Mouse (Mus musculus): Measurements from ENCODE around the gene Ndufa4. TPM values are rescaled to one million over a fixed set of nuclear protein-coding genes. Genes with fewer than 3 reads are reported as not detected.
"Not testable (repeated sequence)": the region's sequence is repeated elsewhere in the genome, so short reads cannot be mapped to it uniquely, and the experiment has no call there.

Ndufa4 gene
- total RNA-seq (2021): 1,000 to 10,000 TPM; 1,060 to 1,203 TPM
- long read RNA-seq, experiment 1, transcript Ndufa4-203 (4 exons, 409 nt): minor isoform, 12 of 1,418 reads
- long read RNA-seq, experiment 1, transcript Ndufa4-205 (4 exons, 610 nt): major isoform, 1,046 of 1,418 reads
- long read RNA-seq, experiment 1, partial matches to known transcripts: 352 of 1,418 reads
- long read RNA-seq, experiment 1, other reads (novel, unspliced or antisense): 5 of 1,418 reads
- long read RNA-seq, experiment 2, transcript Ndufa4-205 (4 exons, 610 nt): major isoform, 618 of 897 reads
- long read RNA-seq, experiment 2, partial matches to known transcripts: 271 of 897 reads
- long read RNA-seq, experiment 2, other reads (novel, unspliced or antisense): 4 of 897 reads

- DNase-seq: peak; percentile 94 to 95
Observed at GRCm38 (mm10) chr6:11907269-11908032, at the start of gene Ndufa4, which contains the start of gene Phf14. Gene Ndufa4 (minus strand): TSS chr6:11907497. Gene Phf14 (plus strand): TSS chr6:11907809.

GRCm38 (mm10) chr6:11948100-11948499, 40.8 kb upstream of the Ndufa4 start:
- no peak for DNase-seq

- no peak for DNase-seq
Observed at GRCm38 (mm10) chr6:11942089-11942488, 34.8 kb upstream of the Ndufa4 start.

DNA sequence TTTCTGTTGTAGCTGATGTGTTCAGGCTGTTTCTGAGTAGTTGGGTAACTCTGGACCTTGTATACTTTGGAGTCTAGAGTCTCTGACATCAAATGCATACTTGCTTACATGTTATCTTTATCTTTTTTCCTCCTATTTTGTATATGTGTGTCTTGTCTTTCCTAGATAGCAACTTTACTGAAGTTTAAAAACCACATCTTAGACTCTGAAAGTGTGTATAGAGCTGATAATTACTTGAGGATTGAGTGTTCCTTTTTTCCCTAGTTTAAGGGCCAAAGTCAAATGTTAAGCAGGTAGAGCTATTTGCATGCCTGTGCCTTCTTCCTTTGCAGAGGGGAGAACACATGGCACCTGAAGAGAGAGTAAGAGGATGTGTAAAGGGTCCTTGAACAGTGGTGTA, 33.6 kb upstream of the Ndufa4 start:
- no peak for DNase-seq

DNA sequence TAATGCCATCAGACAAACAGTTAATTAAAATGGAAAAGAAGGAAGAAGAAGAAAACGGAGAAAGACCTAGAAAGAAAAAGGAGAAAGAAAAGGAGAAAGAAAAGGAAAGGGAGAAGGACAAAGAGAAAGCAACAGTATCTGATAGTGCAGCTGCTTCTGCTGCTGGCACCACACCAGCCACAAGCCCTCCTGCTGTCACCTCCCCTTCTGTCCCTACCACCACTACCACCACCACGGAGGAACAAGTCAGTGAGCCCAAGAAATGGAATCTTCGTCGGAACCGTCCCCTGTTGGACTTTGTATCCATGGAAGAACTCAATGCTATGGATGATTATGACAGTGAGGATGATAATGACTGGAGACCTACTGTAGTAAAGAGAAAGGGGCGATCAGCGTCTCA, 26.1 kb upstream of the Ndufa4 start:
- no peak for DNase-seq

- no peak for DNase-seq
Observed at GRCm38 (mm10) chr6:11927485-11927884, 20.2 kb upstream of the Ndufa4 start.

DNA sequence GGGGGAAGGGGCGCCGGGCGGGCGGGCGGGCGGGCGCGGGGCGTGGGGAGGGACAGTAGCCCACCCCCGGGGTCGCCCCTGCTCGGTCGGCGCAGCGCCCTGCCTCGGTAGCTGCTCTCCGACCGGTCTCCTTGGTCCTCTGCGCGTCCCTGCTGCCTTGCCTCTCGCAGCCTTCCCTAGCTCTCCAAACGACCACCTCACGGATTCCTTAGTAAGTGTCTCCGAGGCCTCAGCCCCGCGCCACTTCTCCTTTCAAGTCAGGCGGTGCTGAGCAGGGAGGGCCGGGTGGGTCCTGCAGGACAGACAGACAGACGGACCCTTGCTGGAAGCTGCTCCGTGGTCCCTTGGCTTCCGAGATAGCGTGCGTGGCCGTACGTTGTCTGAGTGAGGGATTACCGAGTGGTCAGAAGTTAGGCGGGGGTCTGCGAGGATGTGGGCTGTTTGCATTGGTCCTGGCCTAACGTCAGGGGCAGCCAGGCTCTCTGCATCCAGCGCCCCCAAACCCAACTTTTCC, 18.8 kb upstream of the Ndufa4 start:
- DNase-seq: peak; percentile 26 to 44

DNA sequence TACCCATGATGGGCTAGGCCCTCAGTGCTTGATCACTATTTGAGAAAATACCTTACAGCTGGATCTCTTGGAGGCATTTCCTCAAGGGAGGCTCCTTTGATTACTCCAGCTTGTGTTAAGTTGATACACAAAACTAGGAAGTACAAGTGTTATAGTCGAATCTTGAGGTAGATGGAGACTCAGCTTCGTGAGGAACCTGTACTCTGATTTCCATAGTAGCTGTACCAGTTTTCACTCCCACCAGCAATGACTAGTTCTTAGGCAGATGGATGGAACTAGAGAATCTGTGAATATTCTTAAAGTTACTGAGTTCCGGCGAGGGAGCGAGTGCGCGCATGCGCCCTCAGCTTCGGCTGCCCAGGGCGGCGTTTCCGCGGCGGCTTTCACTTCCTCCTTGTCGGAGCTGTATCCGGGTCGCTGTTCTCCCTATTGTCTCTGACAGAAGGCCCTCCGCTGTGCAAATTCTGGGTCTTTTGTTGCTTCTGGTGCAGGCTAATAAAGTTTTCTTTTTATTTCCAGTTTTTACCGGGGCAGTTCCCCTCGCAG, 18.3 kb upstream of the Ndufa4 start:
- DNase-seq: peak; percentile 91 to 92

GRCm38 (mm10) chr6:11908170-11908569, 873 bp upstream of the Ndufa4 start:
- no peak for DNase-seq

GRCm38 (mm10) chr6:11906890-11907268, 418 bp downstream of the Ndufa4 start:
- DNase-seq: peak in 1 of 2 experiments; percentile 4

- DNase-seq: no peak
Observed at GRCm38 (mm10) chr6:11900809-11901310, 6.4 kb downstream of the Ndufa4 start.

- not testable (repeated sequence) for DNase-seq
Observed at GRCm38 (mm10) chr6:11875364-11875763, 31.9 kb downstream of the Ndufa4 start.

Other genes starting within 250 kb of the Ndufa4 start
- 10 to 100 TPM; 34.2 to 44.8 TPM for gene Phf14, start 312 bp upstream of the Ndufa4 start, total RNA-seq (2021)

All from adrenal gland, postnatal 36 days (tissue).